Mouse (Mus musculus): ENCODE data around the gene Slco4a1. TPM values are rescaled to one million over a fixed set of nuclear protein-coding genes. Genes with fewer than 3 reads are reported as not detected.
A peak's percentile ranks its signal among the peaks of the same experiment; 100 is the strongest.

Gene Slco4a1
- polyA plus RNA-seq, 1 experiment from 2014 or later: not detected

GRCm38 (mm10) chr2:180456705-180457104 is 660 bp downstream of the Slco4a1 start:
- WGBS (ENCODE audit: insufficient replicate concordance): 1% methylated on average over 27 of the region's 28 CpGs
- no peak overlapping the region for H3K27ac ChIP-seq (ENCODE audit: low read depth, low read length)
- 0 out of 2 replicates have a peak overlapping the region, but pooled peaks have one; percentile 39 for H3K9ac ChIP-seq (ENCODE audit: low read depth, low read length)
- H3K4me1 ChIP-seq (ENCODE audit: control insufficient read depth, insufficient read depth, low read length): peaks cover 6% of the 10 kb centered on the region; the same call in 1 of the 2 replicates
- H3K36me3 ChIP-seq (ENCODE audit: control insufficient read depth, insufficient read depth, low read length): no peaks in the 10 kb centered on the region
- H3K27me3 ChIP-seq (ENCODE audit: control insufficient read depth, insufficient read depth, low read length): peaks cover 30% of the 10 kb centered on the region
- ATAC-seq (replicated peaks; ENCODE audit: insufficient number of reproducible peaks, low FRiP score, low TSS enrichment): no peak
- H3K9me3 ChIP-seq (replicated peaks; ENCODE audit: control insufficient read depth, low read length): no peaks in the 10 kb centered on the region
- H3K4me2 ChIP-seq: peak overlapping the region; percentile 93
- H3K4me3 ChIP-seq (ENCODE audit: low read depth, low read length): peak overlapping the region; percentile 55

- WGBS (ENCODE audit: insufficient replicate concordance): 63% methylated on average over 2 of the region's 2 CpGs
- Histone ChIP-seq H3K36me3 (ENCODE audit: control insufficient read depth, insufficient read depth, low read length) (no peaks in the 10 kb centered on the region), H3K4me1 (ENCODE audit: control insufficient read depth, insufficient read depth, low read length) (peaks cover 6% of the 10 kb centered on the region; the same call in 1 of the 2 replicates), H3K4me3 (ENCODE audit: low read depth, low read length) (no peak overlapping the region), H3K9ac (ENCODE audit: low read depth, low read length) (no peak overlapping the region), H3K27ac (ENCODE audit: low read depth, low read length) (no peak overlapping the region), H3K9me3 (replicated peaks; ENCODE audit: control insufficient read depth, low read length) (no peaks in the 10 kb centered on the region), H3K27me3 (ENCODE audit: control insufficient read depth, insufficient read depth, low read length) (peaks cover 30% of the 10 kb centered on the region), H3K4me2 (no peak overlapping the region)
- ATAC-seq (replicated peaks; ENCODE audit: insufficient number of reproducible peaks, low FRiP score, low TSS enrichment): no peak
Measured at GRCm38 (mm10) chr2:180457680-180458079, 1.6 kb downstream of the Slco4a1 start.

GRCm38 (mm10) chr2:180459437-180459836 is 3.4 kb downstream of the Slco4a1 start:
- no peaks in the 10 kb centered on the region for H3K9me3 ChIP-seq (replicated peaks; ENCODE audit: control insufficient read depth, low read length)
- H3K27ac ChIP-seq (ENCODE audit: low read depth, low read length): no peak overlapping the region
- ATAC-seq (replicated peaks; ENCODE audit: insufficient number of reproducible peaks, low FRiP score, low TSS enrichment): no peak
- no peaks in the 10 kb centered on the region for H3K36me3 ChIP-seq (ENCODE audit: control insufficient read depth, insufficient read depth, low read length)
- H3K4me2 ChIP-seq: no peak overlapping the region
- WGBS (ENCODE audit: insufficient replicate concordance): 62% methylated on average over 4 of the region's 4 CpGs
- H3K4me3 ChIP-seq (ENCODE audit: low read depth, low read length): no peak overlapping the region
- peaks cover 30% of the 10 kb centered on the region for H3K27me3 ChIP-seq (ENCODE audit: control insufficient read depth, insufficient read depth, low read length)
- no peak overlapping the region for H3K9ac ChIP-seq (ENCODE audit: low read depth, low read length)
- H3K4me1 ChIP-seq (ENCODE audit: control insufficient read depth, insufficient read depth, low read length): peaks cover 6% of the 10 kb centered on the region; the same call in 1 of the 2 replicates

DNA sequence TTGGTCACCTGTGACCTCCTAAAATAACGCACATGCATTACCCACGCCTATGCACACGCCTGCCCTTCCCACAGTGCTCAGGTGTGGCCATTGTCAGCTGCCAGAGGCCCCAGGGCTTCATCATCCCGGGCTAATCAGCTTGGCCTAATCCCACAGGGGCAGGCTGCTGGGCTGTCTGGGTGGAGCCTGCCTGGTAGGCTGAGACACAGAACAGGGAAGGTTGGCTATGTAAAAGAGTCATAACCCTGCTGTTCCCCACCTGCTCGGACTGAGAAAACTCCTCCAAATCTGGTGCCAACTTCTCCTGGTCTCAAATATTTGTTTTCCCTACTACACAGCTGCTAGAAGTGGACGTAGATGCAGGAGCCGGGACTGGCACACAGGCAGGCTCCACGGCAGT is 4.8 kb downstream of the Slco4a1 start:
- no peak for ATAC-seq (replicated peaks; ENCODE audit: insufficient number of reproducible peaks, low FRiP score, low TSS enrichment)
- Histone ChIP-seq H3K4me2 (no peak overlapping the region), H3K27me3 (ENCODE audit: control insufficient read depth, insufficient read depth, low read length) (peaks cover 30% of the 10 kb centered on the region), H3K9me3 (replicated peaks; ENCODE audit: control insufficient read depth, low read length) (no peaks in the 10 kb centered on the region), H3K4me1 (ENCODE audit: control insufficient read depth, insufficient read depth, low read length) (0 out of 2 replicates have a peak, but pooled peaks cover 2% of the 10 kb centered on the region), H3K9ac (ENCODE audit: low read depth, low read length) (no peak overlapping the region), H3K36me3 (ENCODE audit: control insufficient read depth, insufficient read depth, low read length) (no peaks in the 10 kb centered on the region), H3K27ac (ENCODE audit: low read depth, low read length) (no peak overlapping the region), H3K4me3 (ENCODE audit: low read depth, low read length) (no peak overlapping the region)
- 63% methylated on average over 8 of the region's 8 CpGs for WGBS (ENCODE audit: insufficient replicate concordance)

- Histone ChIP-seq H3K4me1 (ENCODE audit: control insufficient read depth, insufficient read depth, low read length) (no peaks in the 10 kb centered on the region), H3K27ac (ENCODE audit: low read depth, low read length) (no peak overlapping the region), H3K36me3 (ENCODE audit: control insufficient read depth, insufficient read depth, low read length) (no peaks in the 10 kb centered on the region), H3K9ac (ENCODE audit: low read depth, low read length) (no peak overlapping the region), H3K27me3 (ENCODE audit: control insufficient read depth, insufficient read depth, low read length) (peaks cover 16% of the 10 kb centered on the region), H3K4me3 (ENCODE audit: low read depth, low read length) (no peak overlapping the region), H3K4me2 (no peak overlapping the region), H3K9me3 (replicated peaks; ENCODE audit: control insufficient read depth, low read length) (no peaks in the 10 kb centered on the region)
- no peak for ATAC-seq (replicated peaks; ENCODE audit: insufficient number of reproducible peaks, low FRiP score, low TSS enrichment)
- 78% methylated on average over 8 of the region's 8 CpGs for WGBS (ENCODE audit: insufficient replicate concordance)
Measured at GRCm38 (mm10) chr2:180462593-180462992, 6.5 kb downstream of the Slco4a1 start.

DNA sequence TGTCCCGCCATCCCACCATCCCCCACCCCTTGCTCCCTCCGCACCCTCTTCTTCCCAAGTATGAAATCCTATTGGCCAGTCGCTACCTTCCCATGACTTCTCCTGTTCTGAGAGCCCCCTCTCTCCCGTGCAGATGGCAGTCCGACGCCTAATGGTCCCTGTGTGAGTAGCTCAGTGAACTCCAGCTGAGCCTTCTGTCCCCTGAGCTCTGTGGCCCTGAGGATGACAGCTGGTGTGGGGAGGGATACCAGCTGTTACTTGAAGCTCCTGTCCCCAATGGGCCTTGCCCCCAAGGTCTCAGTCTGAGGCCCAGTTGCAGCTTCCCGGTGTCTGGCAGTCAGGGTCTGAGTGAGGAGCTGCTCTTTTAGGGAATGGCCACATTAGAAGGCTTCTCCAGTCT is 10.5 kb downstream of the Slco4a1 start:
- H3K4me3 ChIP-seq (ENCODE audit: low read depth, low read length): no peak overlapping the region
- no peaks in the 10 kb centered on the region; the same call in 1 of the 2 replicates for H3K27me3 ChIP-seq (ENCODE audit: control insufficient read depth, insufficient read depth, low read length)
- no peak overlapping the region for H3K9ac ChIP-seq (ENCODE audit: low read depth, low read length)
- 68% methylated on average over 7 of the region's 7 CpGs for WGBS (ENCODE audit: insufficient replicate concordance)
- no peaks in the 10 kb centered on the region for H3K36me3 ChIP-seq (ENCODE audit: control insufficient read depth, insufficient read depth, low read length)
- H3K9me3 ChIP-seq (replicated peaks; ENCODE audit: control insufficient read depth, low read length): no peaks in the 10 kb centered on the region
- H3K27ac ChIP-seq (ENCODE audit: low read depth, low read length): no peak overlapping the region
- H3K4me1 ChIP-seq (ENCODE audit: control insufficient read depth, insufficient read depth, low read length): peaks cover 4% of the 10 kb centered on the region; the same call in 1 of the 2 replicates
- ATAC-seq (replicated peaks; ENCODE audit: insufficient number of reproducible peaks, low FRiP score, low TSS enrichment): no peak
- H3K4me2 ChIP-seq: no peak overlapping the region

DNA sequence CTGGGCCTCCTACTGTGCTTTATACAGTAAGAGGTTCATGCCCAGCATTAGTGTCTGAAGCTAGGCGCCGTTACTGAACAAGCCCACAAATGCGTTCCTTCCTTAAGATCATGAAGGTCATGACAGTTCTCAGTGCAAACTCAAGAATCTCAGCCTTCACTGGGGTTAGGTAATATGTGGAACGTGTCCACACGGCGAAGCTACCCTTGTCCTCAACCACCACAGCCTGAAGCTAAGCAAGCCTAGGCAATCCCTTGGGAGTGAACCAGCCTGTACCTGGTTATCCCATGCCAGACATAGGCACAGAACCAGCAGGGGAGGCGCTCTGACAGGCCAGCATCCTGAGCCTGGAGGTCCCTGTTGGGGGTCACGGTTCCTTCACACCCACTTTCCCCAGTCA is 12.8 kb downstream of the Slco4a1 start:
- no peak overlapping the region for H3K4me3 ChIP-seq (ENCODE audit: low read depth, low read length)
- H3K9ac ChIP-seq (ENCODE audit: low read depth, low read length): no peak overlapping the region
- H3K36me3 ChIP-seq (ENCODE audit: control insufficient read depth, insufficient read depth, low read length): no peaks in the 10 kb centered on the region
- no peaks in the 10 kb centered on the region; the same call in 1 of the 2 replicates for H3K27me3 ChIP-seq (ENCODE audit: control insufficient read depth, insufficient read depth, low read length)
- no peak overlapping the region for H3K4me2 ChIP-seq
- 88% methylated on average over 8 of the region's 8 CpGs for WGBS (ENCODE audit: insufficient replicate concordance)
- H3K9me3 ChIP-seq (replicated peaks; ENCODE audit: control insufficient read depth, low read length): no peaks in the 10 kb centered on the region
- no peak overlapping the region for H3K27ac ChIP-seq (ENCODE audit: low read depth, low read length)
- peaks cover 4% of the 10 kb centered on the region; the same call in 1 of the 2 replicates for H3K4me1 ChIP-seq (ENCODE audit: control insufficient read depth, insufficient read depth, low read length)
- ATAC-seq (replicated peaks; ENCODE audit: insufficient number of reproducible peaks, low FRiP score, low TSS enrichment): no peak

- Histone ChIP-seq H3K4me2 (no peak overlapping the region), H3K9ac (ENCODE audit: low read depth, low read length) (no peak overlapping the region), H3K9me3 (replicated peaks; ENCODE audit: control insufficient read depth, low read length) (no peaks in the 10 kb centered on the region), H3K4me3 (ENCODE audit: low read depth, low read length) (no peak overlapping the region), H3K27ac (ENCODE audit: low read depth, low read length) (no peak overlapping the region), H3K4me1 (ENCODE audit: control insufficient read depth, insufficient read depth, low read length) (peaks cover 4% of the 10 kb centered on the region; the same call in 1 of the 2 replicates), H3K36me3 (ENCODE audit: control insufficient read depth, insufficient read depth, low read length) (no peaks in the 10 kb centered on the region), H3K27me3 (ENCODE audit: control insufficient read depth, insufficient read depth, low read length) (no peaks in the 10 kb centered on the region; the same call in 1 of the 2 replicates)
- 50% methylated on average over 9 of the region's 9 CpGs for WGBS (ENCODE audit: insufficient replicate concordance)
- no peak for ATAC-seq (replicated peaks; ENCODE audit: insufficient number of reproducible peaks, low FRiP score, low TSS enrichment)
Measured at GRCm38 (mm10) chr2:180469768-180470167, 13.7 kb downstream of the Slco4a1 start.

Measured in heart, embryonic 11.5 days (tissue).